9 mouse cellular contexts compared by ENCODE assay signal in the genomic region with DNA sequence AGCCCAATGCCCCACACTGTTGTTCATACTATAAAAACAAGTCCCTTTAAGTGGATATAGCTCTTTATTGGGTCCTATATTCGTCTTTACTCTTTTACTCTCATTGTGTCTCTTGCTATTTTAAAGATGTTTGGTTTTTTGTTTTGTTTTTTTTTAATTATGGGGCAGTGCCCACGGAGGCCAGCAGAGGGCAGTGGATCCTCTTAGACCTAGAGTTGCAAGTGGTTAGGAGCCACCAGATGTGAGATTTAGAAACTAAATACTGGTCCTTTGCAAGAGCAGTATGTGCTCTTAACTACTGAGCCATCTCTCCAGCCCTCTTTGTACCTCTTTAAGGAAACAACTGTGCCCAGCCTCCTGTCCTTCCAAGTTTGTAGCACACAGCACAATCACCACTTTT. TPM values are rescaled to one million over a fixed set of nuclear protein-coding genes. Genes with fewer than 3 reads are reported as not detected.
DNase-seq lines count a peak whose midpoint lies in the region; ATAC-seq and TF ChIP-seq lines count a peak whose summit lies in the region.
"Had no signal": no experiment of that assay in that cellular context is flagged by ENCODE, and none has a peak within 500 bp of the region (broad histone marks: within the 10 kb centered on the region; RNA-seq: fewer than 3 reads in every experiment).

No protein-coding gene starts in this region.

- peak; percentile 73 for TF ChIP-seq CTCF in intestine, postnatal 0 days (IDR thresholded peaks at IDR 0.05; ENCODE audit: low read depth)

- H3K4me2 ChIP-seq in intestine, postnatal 0 days (replicated peaks; ENCODE audit: low read depth) = no peak overlapping the region
- H3K4me2 ChIP-seq in intestine, embryonic 16.5 days (ENCODE audit: low read depth, low read length) = no peak overlapping the region
- H3K4me2 ChIP-seq: limb, embryonic 13.5 days had no signal

- WGBS in intestine, postnatal 0 days = 6% methylated on average over 2 of the region's 2 CpGs
- 5% methylated on average over 2 of the region's 2 CpGs for WGBS in intestine, embryonic 16.5 days

- H3K9ac ChIP-seq in intestine, postnatal 0 days (ENCODE audit: low read depth, low read length) = no peak overlapping the region
- H3K9ac ChIP-seq in intestine, embryonic 16.5 days (ENCODE audit: low read depth, low read length) = no peak overlapping the region
- H3K9ac ChIP-seq: limb, embryonic 13.5 days had no signal

- no peaks in the 10 kb centered on the region for H3K9me3 ChIP-seq in intestine, postnatal 0 days (ENCODE audit: control insufficient read depth)
- no peaks in the 10 kb centered on the region for H3K9me3 ChIP-seq in intestine, embryonic 16.5 days (ENCODE audit: control insufficient read depth, low read length)
- H3K9me3 ChIP-seq: limb, embryonic 13.5 days had no signal

- no peak for ATAC-seq in intestine, postnatal 0 days
- ATAC-seq in intestine, embryonic 16.5 days = no peak
- peak; percentile 57 to 74 for ATAC-seq in hematopoietic stem cell, adult 5-6 weeks (replicated peaks in 1 of 2; ENCODE audit: insufficient read depth in 1 of 2, low FRiP score in 2 of 2, low TSS enrichment in 1 of 2, low read depth in 1 of 2, poor library complexity in 2 of 2, severe bottlenecking in 2 of 2)
- ATAC-seq in monocyte, adult 5-6 weeks (replicated peaks; ENCODE audit: insufficient number of reproducible peaks, low FRiP score, low TSS enrichment, poor library complexity, severe bottlenecking) = no peak; the same call in 1 of the 2 replicates

- no peaks in the 10 kb centered on the region for H3K36me3 ChIP-seq in intestine, postnatal 0 days (ENCODE audit: control insufficient read depth, insufficient read depth)
- H3K36me3 ChIP-seq in intestine, embryonic 16.5 days (ENCODE audit: control insufficient read depth, insufficient read depth, low read length) = no peaks in the 10 kb centered on the region
- H3K36me3 ChIP-seq: limb, embryonic 13.5 days had no signal

- H3K4me1 ChIP-seq in intestine, postnatal 0 days (replicated peaks; ENCODE audit: control insufficient read depth, insufficient read depth, low read length) = no peaks in the 10 kb centered on the region
- no peaks in the 10 kb centered on the region; the same call in 1 of the 2 replicates for H3K4me1 ChIP-seq in intestine, embryonic 16.5 days (ENCODE audit: control insufficient read depth, insufficient read depth, low read length)

- no peak overlapping the region for H3K4me3 ChIP-seq in intestine, postnatal 0 days (ENCODE audit: low read depth, low read length)
- no peak overlapping the region for H3K4me3 ChIP-seq in intestine, embryonic 16.5 days (ENCODE audit: low read length)
- H3K4me3 ChIP-seq: limb, embryonic 13.5 days had no signal

- intact Hi-C loops in gastrocnemius, postnatal 14 days (cut with DNase I; ENCODE audit: low total_unique reads) = no loop called here

- H3K27me3 ChIP-seq in intestine, postnatal 0 days (replicated peaks; ENCODE audit: control insufficient read depth, insufficient read depth, low read length) = no peaks in the 10 kb centered on the region
- H3K27me3 ChIP-seq in intestine, embryonic 16.5 days (replicated peaks; ENCODE audit: control insufficient read depth, insufficient read depth, low read length) = no peaks in the 10 kb centered on the region; the same call in 1 of the 2 replicates
- H3K27me3 ChIP-seq: limb, embryonic 13.5 days had no signal

- peak; percentile 66 for DNase-seq in CD4-positive helper T cell, adult 2 months (ENCODE audit: low read depth, low spot score)
- DNase-seq in Muller cell, postnatal 12 days (ENCODE audit: inconsistent ontology term) = peak; percentile 18
- peak; percentile 35 for DNase-seq in thymus, postnatal 25 days
- no peak for DNase-seq in gastrocnemius, postnatal 14 days

- H3K27ac ChIP-seq in intestine, postnatal 0 days (ENCODE audit: low read depth, low read length) = no peak overlapping the region
- no peak overlapping the region for H3K27ac ChIP-seq in intestine, embryonic 16.5 days (ENCODE audit: low read length)
- H3K27ac ChIP-seq: limb, embryonic 13.5 days had no signal

RNA-seq across cellular contexts. Expression of gene Rack1, which starts 28.4 kb away (rescaled TPM):
- polyA plus RNA-seq in intestine, postnatal 0 days (2015; fragmentation: Nextera tagmentation; extraction: Ambion mirVana) = 435 and 447 TPM in 2 replicates
- polyA plus RNA-seq in intestine, embryonic 16.5 days (2015; fragmentation: Nextera tagmentation; extraction: Ambion mirVana) = 713 and 755 TPM in 2 replicates
- total RNA-seq in hematopoietic stem cell, adult 5-6 weeks (2017) = 1,452 and 1,675 TPM in 2 replicates
- 995 to 1,435 TPM (median 1,367 TPM) in 3 replicates for total RNA-seq in monocyte, adult 5-6 weeks (2017)
- 100 to 1,000 TPM; 392 to 429 TPM for total RNA-seq in gastrocnemius, postnatal 14 days (2021)

RNA-seq across cellular contexts. Expression of gene Trim41, which starts 45.5 kb away (rescaled TPM):
- 4.0 and 4.2 TPM in 2 replicates for polyA plus RNA-seq in intestine, postnatal 0 days (2015; fragmentation: Nextera tagmentation; extraction: Ambion mirVana)
- 4.1 and 5.9 TPM in 2 replicates for polyA plus RNA-seq in intestine, embryonic 16.5 days (2015; fragmentation: Nextera tagmentation; extraction: Ambion mirVana)
- 54.7 and 74.2 TPM in 2 replicates for total RNA-seq in hematopoietic stem cell, adult 5-6 weeks (2017)
- total RNA-seq in monocyte, adult 5-6 weeks (2017) = 52.9 to 85.7 TPM (median 59.4 TPM) in 3 replicates
- 10 to 100 TPM; 16.3 to 21.0 TPM for total RNA-seq in gastrocnemius, postnatal 14 days (2021)

RNA-seq across cellular contexts. Expression of gene Trim7, which starts 54.2 kb away (rescaled TPM):
- polyA plus RNA-seq in intestine, postnatal 0 days (2015; fragmentation: Nextera tagmentation; extraction: Ambion mirVana) = 0.38 and 0.56 TPM in 2 replicates
- polyA plus RNA-seq in intestine, embryonic 16.5 days (2015; fragmentation: Nextera tagmentation; extraction: Ambion mirVana) = 0.78 and 1.2 TPM in 2 replicates
- 0.19 and 4.3 TPM in 2 replicates for total RNA-seq in hematopoietic stem cell, adult 5-6 weeks (2017)
- 9.4 to 15.9 TPM (median 15.5 TPM) in 3 replicates for total RNA-seq in monocyte, adult 5-6 weeks (2017)
- 100 to 1,000 TPM in 1 of 2 experiments, 10 to 100 TPM in 1; 93.7 to 106 TPM for total RNA-seq in gastrocnemius, postnatal 14 days (2021)

RNA-seq across cellular contexts. Expression of gene Gm12184, which starts 54.8 kb away (rescaled TPM):
- polyA plus RNA-seq in intestine, postnatal 0 days (2015; fragmentation: Nextera tagmentation; extraction: Ambion mirVana) = 5.0 and 5.3 TPM in 2 replicates
- 1.3 and 1.4 TPM in 2 replicates for polyA plus RNA-seq in intestine, embryonic 16.5 days (2015; fragmentation: Nextera tagmentation; extraction: Ambion mirVana)
- 19.9 and 23.2 TPM in 2 replicates for total RNA-seq in hematopoietic stem cell, adult 5-6 weeks (2017)
- 7.5 to 29.4 TPM (median 12.2 TPM) in 3 replicates for total RNA-seq in monocyte, adult 5-6 weeks (2017)
- 1 to 10 TPM; 2.7 to 3.0 TPM for total RNA-seq in gastrocnemius, postnatal 14 days (2021)

Comparison
In these comparisons a context has a peak if more than half of its experiments do, and no peak if none do; other contexts are left out.
1. ATAC-seq: peak in hematopoietic stem cell, adult 5-6 weeks (2 of 2); none in intestine, postnatal 0 days (single experiment), intestine, embryonic 16.5 days (single experiment) and monocyte, adult 5-6 weeks (single experiment).